Mouse (Mus musculus): ENCODE results near the gene Taf5l.

Gene Taf5l

GRCm38 (mm10) chr8:123959473-123959872 is 61.7 kb downstream of the Taf5l start:
- DNase-seq = no peak

GRCm38 (mm10) chr8:123958130-123958529 is 63.1 kb downstream of the Taf5l start:
- DNase-seq = peak; percentile 39

GRCm38 (mm10) chr8:123954246-123954645 is 67.0 kb downstream of the Taf5l start:
- no peak for DNase-seq

- no peak for DNase-seq
Measured at GRCm38 (mm10) chr8:123953686-123954085, 67.5 kb downstream of the Taf5l start.

- DNase-seq = no peak
Measured at GRCm38 (mm10) chr8:123950077-123950802, 71.0 kb downstream of the Taf5l start.

- DNase-seq = no peak
Measured at GRCm38 (mm10) chr8:123949686-123949986, 71.6 kb downstream of the Taf5l start.

- peak; percentile 99 for DNase-seq
Measured at GRCm38 (mm10) chr8:123948942-123949685, 72.1 kb downstream of the Taf5l start, which contains the start of gene Nup133. Gene Nup133 (minus strand): TSS chr8:123949265.
